Mouse (Mus musculus): ENCODE data around the gene Arhgap24.

The Arhgap24 gene

DNA sequence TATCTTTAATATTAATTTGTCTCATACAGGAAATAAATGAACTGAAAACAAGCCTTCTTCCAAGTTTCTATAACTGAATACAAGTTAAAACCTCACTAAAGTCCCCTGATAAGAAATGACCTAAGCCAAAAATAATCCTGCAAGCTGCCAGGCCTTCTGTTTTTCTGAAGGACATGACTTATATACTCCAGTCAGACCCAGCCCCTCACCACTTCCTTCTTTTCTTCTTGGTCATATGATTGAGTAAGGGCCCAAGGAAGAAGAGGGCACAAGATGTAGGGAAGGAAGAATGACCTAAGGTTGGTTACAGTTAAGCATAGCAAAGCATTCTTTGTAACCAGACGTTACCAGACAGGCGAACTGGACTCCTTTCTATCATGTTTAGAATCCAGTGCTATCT is 21.1 kb downstream of the Arhgap24 start:
- no peak for DNase-seq (ENCODE audit: low spot score)

DNA sequence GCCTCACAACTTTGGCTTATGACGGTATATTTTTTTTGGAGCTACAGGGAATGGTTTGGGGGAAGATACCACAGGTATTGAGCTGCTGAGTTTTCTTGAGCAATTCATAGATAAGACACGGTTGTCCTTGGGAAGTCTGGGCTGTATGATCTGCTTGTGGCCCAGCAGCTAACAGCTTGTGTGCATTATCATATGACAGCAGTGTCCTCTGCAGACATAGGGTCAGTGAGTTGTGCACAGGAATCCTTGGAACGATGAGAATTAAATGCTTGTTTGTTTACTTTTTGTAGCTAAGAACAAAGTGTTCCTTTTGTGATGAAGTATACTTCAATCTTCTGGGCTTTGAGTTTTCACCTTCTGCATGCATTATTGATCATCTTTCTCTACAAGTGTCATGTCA is 21.9 kb downstream of the Arhgap24 start:
- no peak for DNase-seq (ENCODE audit: low spot score)

DNA sequence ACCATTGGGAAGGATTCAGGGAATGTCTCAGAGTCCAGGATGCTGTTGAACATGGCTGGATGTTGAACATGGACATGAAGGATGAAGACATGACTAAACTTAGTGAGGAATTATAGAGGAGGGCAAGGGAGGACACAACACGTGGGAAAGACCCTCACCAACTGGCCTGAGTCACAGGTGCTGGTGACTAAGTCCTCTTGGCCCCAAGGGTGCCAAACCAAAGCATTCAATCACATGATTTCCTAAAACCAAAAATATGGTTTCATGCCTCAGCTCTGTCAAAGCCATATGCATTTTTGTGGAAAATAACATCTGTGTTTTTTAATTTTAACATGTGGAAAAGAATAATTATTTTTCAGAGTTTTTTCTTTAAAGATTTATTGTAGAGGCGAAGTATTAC is 22.7 kb downstream of the Arhgap24 start:
- DNase-seq (ENCODE audit: low spot score): no peak

DNA sequence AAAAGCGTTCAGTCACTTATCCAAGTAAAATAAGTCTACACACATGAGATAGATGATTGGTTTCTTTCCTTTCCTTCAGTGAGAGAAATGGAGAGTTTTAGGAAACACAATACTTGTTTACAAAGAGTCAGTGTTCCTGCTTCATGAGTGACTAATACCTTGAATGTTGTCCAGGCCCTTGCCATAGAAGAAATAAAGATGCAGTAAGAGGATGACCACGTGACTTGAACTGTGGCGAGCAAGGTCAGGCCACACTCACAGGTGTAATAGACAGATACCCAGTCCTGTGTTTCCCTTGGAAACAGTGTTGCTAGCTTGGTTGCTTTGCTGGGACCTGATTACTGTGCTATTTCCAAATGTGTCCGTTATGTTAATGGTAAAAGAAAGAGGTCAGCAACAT is 23.4 kb downstream of the Arhgap24 start:
- DNase-seq (ENCODE audit: low spot score): no peak

DNA sequence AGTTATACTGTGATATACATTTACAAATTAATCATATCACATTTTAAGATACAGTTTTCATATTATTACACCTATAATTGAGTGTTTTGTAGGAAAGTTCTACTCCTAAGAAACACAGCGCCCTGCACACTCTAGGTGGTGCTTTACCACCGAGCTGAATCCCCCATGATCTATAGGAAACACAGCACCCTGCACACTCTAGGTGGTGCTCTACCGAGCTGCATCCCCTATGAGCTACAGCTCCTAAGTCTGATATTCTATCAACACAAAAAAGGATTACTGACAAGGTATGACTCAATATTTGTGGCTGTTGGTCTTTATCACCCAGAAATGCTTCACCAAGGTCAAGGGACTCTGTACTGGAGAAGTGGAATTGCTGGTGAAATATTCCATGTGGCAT is 27.0 kb downstream of the Arhgap24 start:
- no peak for DNase-seq (ENCODE audit: low spot score)

DNA sequence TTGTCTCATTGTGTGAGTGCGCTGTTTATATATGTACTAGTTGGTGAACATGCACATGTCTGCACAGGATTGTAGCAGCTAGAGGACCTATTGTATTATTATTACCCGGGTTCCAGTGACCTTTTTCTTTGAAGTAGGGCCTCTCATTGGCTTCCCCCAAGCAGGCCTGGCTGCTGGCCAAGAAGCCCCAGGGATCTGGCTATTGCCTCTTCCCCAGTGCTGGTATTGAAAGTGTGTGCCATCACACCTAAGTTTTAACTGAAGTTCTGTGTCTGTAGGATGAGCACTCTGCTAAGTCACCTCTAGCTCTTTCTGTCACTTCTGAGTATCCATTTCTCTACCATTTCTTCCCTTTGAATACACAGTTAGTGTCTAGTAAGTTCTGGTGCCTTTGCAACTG is 28.2 kb downstream of the Arhgap24 start:
- DNase-seq (ENCODE audit: low spot score): no peak

DNA sequence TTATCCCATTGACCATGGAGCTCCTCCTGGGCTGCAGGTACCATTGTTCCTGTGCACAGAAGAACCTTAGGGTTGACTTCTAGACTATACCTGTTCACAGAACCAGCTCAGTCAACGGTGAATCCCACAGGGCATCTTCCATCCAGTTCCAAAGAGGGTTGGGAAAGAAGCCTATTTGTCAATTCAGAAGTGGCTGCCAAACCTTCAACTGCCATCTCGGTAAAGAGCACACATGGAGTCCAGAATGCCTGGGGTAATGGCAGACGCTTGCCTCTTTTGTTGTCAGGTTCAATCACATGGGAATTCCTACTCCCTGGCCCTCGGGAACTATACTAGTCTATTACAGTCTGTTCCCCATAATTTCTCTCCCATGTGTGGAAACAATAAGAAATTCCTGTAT is 30.5 kb downstream of the Arhgap24 start:
- DNase-seq (ENCODE audit: low spot score): no peak

DNA sequence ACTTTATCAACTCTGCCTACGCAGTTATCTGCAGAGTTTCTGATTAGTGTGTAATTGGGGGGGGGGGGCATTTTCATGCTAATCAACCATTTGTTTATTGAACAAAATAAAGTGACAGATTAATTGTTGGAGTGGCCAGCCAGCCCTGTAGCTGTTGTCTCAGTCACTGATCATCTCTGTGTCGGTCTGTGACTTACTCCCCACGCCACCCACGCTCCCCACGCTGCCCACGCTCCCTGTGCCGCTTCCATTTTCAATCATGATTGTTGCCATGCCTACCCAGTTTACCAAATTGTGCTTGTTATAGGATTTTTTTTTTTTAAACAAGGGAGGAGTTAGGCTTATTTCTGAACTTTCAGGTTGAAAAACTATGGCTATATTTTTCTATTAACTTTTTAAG is 34.3 kb downstream of the Arhgap24 start:
- no peak for DNase-seq (ENCODE audit: low spot score)

DNA sequence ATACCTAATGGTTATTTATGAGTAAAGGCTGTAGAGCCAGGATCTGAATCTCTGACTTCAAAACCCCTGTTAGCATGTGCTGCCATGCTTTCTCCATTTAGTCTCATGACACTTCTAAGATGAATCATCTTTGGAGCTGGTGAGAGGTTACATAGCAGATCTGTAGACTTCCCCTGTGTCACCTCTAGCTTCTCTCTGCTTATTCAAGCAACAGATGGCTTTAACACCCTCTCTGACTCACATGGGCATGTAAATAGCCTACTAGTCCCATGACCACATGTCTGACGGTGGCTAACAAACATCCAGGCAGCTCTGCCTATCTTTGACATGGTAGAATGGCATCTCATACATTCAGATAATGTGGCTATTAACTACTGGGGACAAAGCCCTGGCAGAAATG is 39.3 kb downstream of the Arhgap24 start:
- no peak for DNase-seq (ENCODE audit: low spot score)

DNA sequence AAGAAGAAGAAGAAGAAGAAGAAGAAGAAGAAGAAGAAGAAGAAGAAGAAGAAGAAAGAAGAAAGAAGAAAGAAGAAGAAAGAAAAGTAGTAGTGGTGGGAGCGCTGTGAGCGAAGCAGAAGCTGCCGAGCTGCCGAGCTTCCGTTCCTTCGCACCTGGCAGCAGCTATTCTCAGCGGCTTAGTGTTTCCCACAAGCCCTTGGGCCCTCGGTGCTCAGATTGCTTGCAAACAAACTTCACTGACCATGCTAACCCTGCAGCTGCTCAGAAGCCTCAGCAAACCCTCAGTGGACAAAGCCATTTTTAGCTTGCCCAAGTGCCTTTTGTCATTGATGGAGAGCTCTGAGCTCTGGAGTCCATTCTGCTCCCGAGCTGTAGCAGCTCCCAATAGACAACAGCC is 54.1 kb downstream of the Arhgap24 start:
- no peak for DNase-seq (ENCODE audit: low spot score)

DNA sequence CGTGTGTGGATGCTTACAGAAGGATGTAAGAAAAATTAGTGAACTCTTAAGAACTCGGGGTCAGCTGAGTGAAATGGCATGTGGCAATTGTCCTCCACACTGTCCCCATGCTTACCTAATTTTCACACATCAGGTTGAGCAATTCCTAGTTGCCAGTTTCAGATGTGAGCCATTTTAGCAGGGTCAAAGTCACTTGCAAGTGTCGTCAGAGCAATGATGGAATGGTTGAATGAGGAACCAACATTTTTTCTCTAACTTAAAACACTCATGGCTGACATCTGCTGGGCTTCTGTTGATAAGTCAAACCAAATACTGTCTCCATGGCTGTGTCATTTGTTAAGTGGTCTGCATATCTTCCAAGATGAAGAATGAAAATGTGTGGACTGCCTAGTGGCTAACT is 56.6 kb downstream of the Arhgap24 start:
- no peak for DNase-seq (ENCODE audit: low spot score)

DNA sequence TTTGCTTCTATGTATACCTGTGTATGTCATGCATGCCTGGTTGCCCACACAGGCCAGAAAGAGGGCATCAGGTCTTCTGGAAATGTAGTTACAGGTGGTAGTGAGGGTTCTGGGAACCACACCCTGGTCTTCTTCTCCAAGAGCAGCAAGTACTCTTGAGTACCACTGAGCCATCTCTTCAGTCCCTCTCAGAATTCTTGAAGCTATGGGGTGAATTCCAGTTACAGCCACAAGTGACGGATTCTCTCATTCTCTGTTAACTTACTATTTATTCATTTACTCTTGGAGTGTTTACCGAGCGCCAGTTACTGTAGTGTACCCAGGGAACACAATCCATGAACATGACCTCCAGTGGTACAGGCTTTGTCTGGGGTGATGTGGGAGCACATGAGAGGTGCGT is 65.1 kb downstream of the Arhgap24 start:
- no peak for DNase-seq (ENCODE audit: low spot score)

DNA sequence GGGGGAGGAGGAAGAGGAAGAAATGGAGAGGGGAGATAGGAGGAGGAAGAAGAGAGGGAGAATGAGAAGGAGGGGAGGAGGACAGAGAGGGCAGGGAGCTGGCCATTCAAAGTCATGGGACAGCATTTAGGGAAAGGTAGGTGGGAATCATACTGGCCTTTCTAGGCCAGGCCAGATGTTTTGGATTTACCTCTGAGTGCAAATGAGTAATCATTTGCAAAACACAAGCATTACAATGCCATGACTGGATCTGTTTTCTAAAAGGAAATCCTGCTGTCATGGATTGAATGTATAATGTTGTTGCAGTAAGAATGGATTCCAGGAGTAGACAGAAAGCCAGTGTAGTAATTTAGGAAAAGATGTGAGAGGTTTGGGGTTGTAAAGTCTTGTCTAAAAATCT is 66.6 kb downstream of the Arhgap24 start:
- DNase-seq (ENCODE audit: low spot score): no peak

DNA sequence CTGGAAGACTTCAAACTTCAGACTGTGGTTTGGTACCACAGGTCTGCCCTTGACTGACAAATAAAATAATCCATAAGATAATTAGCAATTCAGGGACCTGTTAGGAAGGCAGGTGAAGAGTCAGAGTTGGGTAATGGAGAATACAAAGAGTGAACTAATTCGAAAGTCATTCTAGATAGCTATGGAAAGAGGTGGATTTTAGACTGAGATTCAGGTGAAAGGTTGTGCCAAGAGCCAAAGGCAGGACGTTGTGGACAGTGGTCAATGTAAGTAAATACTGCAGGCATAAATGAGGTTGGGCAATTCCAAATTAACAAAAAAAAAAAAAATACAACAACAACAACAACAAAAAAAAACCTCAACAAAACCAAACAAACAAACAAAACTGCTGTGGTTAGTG is 67.2 kb downstream of the Arhgap24 start:
- no peak for DNase-seq (ENCODE audit: low spot score)

DNA sequence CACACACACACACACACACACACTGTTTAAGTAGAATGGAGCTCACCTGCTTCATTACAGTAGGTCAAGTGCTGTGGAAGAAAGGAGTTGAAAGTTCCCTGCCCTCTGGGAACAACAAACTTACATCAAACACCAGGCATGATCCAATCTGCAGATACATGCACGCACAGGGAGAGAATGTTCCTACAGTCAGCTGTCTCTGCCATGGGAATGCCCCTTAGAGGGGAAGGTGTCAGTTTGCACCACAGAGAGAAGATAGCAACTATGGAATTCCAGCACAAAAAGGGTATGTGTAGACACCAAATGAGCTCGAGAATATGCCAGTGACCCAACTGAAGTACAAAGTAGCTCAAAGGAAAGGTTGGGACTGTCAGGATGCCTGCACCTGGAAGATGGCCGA is 69.0 kb downstream of the Arhgap24 start:
- DNase-seq (ENCODE audit: low spot score): no peak

DNA sequence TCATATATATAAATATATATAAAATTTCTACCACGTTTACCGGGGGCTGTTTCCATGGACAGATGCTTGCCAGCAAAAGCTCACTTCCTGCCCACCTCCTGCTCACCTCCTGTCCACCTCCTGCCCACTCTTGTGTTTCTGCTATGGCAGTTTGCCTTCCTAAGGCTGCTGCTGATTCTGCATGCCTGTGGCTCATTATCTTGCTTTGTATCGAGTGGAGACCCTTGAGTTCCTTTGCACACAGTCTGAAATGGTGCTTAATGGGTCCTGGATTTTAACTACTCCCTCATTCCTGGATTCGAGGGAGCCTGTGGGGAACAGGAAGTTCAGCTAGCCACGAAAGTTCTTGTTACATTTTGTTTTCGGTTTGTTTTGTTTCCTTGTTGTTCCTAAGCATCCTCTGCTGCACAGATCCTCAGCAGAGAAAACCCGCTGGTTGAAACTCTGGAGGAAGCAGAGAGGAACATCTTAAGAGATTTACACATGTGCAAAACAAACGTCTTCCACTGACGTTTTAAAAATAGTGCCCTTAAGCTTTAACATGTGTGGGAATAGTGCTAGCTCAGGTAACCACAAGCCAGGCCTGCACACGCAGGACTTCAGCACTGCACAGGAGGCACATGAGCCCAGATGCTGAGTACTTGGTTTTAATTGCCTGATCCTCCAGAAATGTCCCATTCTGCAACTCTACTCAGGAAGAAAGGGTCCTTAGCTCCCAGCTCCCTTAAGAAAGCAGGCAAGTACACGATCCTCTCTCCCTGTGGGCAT is 69.9 kb downstream of the Arhgap24 start:
- no peak for DNase-seq (ENCODE audit: low spot score)

DNA sequence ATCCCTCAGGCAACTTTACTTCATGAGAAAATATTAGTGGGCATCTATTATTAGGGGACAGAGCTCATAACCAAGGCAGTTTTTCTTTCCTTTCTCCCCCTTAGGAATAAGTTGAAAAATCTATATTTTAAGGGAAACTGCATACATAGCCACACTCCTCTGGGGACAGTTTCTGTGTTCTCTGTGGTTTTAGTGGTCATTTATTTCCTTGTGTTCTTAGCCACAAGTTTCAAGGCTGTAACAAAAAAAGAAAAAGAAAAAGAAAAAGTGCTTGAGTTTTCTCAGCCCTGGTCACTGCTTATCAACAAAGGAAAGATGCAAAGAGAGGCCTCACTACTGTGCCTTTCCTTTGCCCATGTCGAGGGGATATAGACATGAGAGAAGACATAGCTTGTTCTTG is 71.3 kb downstream of the Arhgap24 start:
- DNase-seq (ENCODE audit: low spot score): no peak

DNA sequence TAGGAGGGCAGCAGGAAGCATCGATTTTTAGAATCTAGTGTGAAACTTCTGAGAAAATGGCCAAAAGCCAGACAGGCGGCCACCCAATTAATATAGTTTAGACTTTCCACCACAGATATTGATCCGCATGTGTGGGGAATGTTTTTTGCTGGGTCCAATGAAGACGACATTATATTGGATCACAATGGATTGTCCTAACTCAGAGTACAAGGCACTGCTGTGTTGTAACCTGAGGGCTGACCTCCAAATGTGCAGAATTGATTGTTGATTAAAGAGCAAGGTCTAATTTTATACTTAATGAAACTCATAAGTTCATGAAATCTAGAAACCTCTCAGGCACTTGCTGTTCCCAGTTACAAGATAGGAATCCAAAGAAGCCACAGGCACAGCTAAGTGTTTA is 74.8 kb downstream of the Arhgap24 start:
- DNase-seq (ENCODE audit: low spot score): no peak

DNA sequence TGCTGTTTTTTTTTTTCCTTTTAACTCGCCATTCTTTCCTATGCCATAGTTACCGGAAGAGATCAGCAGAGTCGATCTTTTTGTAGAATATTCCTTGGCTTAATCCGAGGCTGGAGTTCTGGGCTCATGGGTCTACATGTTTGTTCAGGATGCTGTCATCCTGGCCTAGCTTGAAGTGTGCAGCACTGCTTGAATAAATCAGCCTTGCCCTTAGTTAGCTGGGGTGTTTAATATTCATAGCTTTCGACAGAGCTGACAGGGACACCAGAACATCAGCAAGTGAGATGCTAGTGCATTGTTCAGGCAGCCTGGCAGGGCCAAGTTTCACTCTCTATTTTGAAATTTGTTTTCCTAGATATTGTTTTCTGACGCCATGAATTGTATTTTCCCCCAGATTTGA is 79.1 kb downstream of the Arhgap24 start:
- no peak for DNase-seq (ENCODE audit: low spot score)

DNA sequence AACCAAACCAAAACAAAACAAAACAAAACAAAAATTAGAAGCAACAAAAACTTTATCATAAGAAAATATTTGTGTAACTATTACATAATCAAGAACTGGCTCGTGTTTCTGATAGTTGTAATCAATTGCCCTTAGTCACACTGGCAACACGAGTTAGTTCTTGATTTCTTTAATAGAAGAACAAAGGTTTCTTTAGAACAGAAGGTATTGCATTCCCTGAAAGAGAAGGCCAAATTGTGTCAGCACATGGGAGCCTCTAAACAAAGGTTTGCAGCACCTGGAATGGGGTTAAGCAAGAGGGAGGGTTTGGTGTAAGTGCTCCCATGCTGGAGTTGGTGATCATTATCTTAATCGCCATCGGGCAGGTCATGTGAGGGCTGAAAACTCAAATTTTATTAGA is 82.8 kb downstream of the Arhgap24 start:
- DNase-seq (ENCODE audit: low spot score): no peak

DNA sequence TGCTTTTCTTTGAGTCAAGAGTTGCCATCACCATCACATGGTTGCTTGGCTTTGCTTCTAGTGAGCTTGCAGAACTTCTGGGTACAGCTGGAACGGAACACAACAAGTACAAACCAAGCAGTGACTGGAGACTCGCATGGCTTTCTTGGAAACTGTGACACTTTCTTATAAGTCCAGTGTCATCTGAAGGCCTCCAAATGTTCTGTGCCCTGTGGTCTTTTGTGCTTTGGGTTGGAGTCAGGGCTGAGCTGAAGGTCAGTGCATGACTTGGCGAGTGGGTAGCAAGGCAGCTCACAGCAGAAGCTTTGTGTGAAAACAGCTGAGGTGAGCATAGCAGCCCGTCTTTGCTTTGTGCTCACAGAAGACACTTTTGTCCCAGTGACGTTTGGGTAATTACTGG is 87.6 kb downstream of the Arhgap24 start:
- no peak for DNase-seq (ENCODE audit: low spot score)

DNA sequence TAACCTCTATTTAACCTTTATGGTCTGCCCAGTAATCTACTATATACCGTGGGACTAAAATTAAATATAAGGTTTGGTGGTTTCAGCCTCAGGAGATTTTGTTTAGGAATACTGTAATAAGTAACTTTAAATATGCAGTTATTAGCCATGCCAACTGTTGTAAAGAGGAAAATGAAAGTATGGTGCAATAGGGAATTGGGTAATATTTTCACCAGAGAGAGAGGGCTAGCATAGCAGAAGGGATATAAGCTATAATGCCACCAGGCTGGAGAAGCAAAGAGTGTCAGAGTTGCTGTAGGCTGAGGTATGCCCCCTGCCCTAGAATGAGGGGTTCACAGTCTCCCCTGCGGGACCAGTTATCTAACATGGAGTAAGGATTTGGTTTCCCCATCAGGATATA is 90.3 kb downstream of the Arhgap24 start:
- no peak for DNase-seq (ENCODE audit: low spot score)

DNA sequence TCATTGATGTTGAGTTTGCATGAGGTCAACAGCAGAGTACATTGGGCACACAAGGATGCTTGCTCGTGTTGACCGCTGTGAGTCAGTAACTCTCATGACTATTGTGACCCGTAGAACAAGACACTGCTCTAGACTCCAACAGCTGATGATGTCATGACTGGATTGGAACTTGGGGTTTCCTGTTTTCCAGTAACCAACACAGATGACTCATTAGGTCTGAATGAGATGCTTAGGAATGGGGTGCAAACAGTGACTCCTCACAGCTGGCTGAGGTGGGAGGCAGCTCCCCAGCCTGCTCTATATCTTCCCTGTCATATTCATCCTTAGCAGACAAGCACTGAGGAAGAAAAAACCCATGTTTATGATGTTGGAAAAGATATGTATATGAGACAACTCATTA is 95.6 kb downstream of the Arhgap24 start:
- no peak for DNase-seq (ENCODE audit: low spot score)

DNA sequence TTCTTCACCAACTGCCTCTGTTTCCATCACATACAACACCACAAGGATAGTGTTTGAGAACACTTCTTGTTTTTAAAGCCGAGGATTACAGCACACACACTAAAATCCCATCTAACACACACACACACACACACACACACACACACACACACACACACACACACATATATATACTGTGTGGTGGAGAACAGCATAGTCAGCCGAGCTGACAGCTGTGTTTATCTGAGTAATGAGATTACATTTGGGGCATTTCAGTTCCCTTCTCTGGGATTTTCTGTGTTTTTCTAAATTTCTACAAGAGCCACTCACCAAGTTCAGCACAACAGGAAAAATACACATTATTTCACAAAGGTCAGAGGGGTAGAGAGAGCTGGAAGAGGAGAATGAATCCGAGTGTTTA is 96.5 kb downstream of the Arhgap24 start:
- no peak for DNase-seq (ENCODE audit: low spot score)

DNA sequence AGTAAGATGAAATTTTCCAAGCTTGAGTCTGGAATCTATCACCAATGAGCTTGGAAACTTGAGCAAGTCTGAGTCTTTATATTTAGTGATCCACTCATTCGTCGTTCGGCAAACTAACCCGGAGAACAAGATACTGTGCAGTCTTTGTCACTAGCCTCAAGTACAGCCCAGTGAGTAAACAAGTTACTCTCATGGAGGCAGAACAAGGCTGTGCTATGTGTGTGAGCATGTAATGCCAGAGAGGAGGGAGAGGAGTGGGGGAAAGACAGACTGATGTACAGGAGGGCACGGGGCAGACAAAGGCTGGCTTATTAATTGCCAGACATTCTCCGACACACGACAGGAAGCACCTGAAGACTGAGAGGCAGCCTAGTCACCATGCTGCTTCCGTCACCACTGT is 97.2 kb downstream of the Arhgap24 start:
- no peak for DNase-seq (ENCODE audit: low spot score)
